Mouse (Mus musculus) cerebellum, postnatal 36 days (tissue): Measurements from ENCODE around the gene Gm11096.

Experiments used
- DNase-seq, 2 experiments: peaks; one replicate each; pipeline ENCODE4 v3.0.0; 2021 to 2022; ENCODE audit warnings: mixed read lengths in 2 of 2

The Gm11096 gene

DNA sequence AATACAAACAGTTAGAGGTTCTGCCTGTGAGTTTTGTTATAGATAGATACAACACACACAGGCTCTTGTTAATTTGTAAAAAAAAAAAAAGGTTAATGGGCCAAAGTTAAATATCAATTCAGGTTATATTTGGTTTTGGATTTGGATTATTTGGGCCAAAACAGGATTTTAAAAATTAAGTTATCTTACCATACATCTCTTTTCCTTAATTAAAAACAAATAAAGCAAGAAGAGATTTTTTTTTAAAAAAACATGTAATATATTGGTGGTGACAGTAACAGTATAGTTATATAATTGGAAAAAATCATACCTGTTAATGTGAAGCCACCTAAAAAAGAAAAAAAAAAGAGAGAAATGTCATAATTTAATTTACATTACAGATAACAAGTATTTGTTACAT, at the start of gene Gm11096:
Gene Gm11096 (plus strand): TSS at position 301 of the 400 bp plus-strand sequence.
- no peak for DNase-seq

DNA sequence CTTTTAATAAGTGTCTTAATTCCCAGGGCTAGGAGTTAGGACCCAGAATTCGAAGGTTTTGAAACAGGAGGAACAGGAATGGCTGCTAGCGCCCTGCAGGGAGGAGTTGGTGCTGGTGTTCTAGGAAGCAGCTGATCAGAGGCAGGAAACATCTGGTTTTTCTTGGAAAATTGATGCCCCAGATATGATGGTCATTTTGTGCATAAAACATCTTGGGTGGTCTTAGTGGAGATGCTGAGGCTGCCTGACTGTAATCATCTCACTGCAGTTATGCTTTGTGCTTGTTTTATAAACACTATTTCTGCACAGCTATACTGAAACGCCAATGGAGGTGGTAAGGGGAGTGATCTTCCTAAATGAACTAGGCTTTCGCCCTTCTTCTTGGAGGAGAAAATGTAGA, 48.5 kb upstream of the Gm11096 start:
- DNase-seq, result no peak

DNA sequence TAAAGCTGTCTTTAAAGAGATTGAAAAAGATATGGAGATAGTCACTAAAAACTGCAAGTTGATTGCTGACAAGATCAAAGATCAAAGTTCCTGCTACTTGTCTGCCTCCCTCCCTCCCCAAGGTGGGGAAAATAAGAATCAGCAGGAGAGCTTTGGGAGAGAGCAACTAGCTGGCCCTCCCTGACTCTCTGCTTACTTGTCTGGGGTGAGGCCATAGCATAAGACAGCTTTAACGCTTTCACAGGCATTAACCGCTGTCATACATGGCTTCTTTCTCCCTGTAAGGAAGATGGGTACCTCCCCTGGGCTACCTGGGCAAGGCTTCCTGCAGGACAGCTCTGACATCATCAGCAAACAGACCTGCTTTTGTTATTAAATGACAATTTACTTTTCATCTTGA, 47.4 kb upstream of the Gm11096 start:
- no peak for DNase-seq

DNA sequence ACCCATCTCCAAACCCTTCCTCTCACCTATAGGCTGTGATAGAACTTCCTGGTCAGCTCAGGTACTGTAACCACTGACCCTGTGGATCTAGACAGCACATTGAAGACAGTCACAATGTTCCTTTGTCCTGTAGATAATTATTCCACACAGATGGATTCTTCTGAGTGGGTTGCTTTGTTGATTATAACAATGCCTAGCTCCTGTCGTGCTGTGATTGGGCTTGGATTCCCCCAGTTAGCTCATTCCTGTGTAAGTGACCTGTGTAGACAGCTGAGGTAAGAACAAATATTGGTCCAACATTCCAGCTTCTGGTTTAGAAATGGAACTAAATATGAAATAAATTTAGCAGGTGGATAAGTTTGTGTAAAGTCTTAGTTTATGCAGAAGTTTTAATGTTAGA, 44.1 kb upstream of the Gm11096 start:
- DNase-seq, result no peak

DNA sequence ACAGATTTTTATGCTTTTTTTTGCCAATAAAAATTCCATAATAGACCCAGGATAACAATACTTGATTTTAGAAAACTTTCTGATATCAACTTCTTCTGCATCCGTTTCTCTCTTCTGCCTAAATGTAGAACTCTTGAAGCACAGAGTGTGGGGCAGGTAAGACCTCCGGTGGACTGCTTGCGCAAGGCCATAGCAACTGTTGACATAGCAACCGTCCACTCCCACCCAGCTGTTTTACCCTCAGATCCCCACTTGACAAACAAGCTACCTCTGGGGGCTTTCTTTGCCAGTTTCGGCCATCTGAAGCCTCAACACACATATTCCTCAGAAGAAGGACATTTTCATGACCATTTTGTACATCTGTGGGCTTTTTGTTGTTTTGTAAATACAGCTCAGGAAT, 41.2 kb upstream of the Gm11096 start:
- no peak for DNase-seq

DNA sequence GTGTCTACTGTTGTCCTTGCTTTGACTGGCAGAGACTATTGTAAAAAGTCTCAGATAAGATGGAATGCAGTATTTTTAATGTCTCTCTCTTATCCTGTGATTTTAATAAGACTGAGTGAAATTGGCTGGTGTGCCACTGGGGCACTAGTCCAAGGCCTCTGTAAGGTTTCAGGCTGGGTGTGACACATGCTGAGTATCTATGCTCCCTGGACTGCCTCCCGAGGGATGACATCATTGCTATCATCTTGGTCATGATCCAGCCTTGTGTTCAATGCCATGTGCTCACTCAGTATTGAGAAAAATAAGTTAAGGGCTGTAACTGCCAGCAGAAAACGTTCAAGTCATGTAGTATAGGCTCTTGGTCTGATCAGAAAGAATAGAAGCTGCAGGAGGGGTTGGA, 38.9 kb upstream of the Gm11096 start:
- peak; percentile 55 to 61 for DNase-seq

DNA sequence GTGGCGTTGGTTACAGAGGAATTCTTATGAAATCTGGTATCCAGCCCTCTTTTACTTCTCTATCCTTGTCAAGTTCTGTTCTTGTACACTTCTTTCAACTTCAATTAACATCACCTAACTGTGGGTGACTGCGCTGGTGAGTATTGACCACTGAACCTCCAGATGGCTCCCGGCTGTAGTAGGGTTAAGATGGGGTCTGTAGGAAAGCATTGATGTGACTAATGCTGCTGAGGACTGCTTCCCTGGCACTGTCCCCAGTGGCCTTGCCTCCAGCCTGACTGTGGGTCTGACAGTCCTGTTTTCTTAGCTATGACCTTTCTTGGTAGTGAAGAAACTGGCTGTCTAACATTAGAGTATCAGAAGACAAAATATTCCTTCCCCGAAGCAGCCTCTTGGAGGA, 38.4 kb upstream of the Gm11096 start:
- no peak for DNase-seq

DNA sequence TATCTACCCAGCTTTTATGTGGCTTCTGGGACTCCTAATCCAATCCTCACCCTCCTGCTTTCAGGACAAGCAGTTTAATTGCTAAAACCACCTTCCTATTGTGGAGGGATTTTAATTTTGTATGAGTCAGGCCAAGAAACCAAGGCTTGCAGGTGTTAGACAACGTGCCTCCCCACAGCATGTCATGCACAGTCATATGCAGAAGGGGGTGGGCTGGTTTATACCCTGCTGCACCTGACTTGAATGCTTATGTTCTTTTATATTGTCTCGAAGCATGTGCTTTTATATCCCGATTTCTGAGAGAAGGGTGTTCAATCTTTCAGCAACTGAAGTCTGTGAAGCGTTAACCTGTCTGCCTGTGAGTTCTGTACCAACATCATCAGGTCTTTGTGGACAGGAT, 37.3 kb upstream of the Gm11096 start:
- no peak for DNase-seq

DNA sequence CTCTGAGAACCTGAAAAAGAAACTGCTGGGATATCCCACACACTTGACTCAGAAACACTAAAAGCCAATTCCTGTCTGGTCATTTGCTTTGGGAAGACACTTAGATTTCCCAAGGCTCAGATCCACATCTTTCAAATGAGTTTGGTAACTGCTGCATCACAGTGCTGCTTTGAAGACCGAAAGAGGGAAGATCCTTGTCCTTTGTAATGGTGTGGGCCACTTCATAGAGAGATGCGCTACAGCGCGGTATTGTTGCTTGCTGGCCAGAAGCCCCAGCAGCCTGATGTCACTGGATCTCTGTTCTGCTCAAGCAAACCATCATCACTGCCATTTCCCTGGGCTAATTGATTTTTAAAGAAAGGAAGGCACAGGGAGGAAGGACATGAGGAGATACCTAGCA, 28.8 kb upstream of the Gm11096 start:
- DNase-seq, result no peak

DNA sequence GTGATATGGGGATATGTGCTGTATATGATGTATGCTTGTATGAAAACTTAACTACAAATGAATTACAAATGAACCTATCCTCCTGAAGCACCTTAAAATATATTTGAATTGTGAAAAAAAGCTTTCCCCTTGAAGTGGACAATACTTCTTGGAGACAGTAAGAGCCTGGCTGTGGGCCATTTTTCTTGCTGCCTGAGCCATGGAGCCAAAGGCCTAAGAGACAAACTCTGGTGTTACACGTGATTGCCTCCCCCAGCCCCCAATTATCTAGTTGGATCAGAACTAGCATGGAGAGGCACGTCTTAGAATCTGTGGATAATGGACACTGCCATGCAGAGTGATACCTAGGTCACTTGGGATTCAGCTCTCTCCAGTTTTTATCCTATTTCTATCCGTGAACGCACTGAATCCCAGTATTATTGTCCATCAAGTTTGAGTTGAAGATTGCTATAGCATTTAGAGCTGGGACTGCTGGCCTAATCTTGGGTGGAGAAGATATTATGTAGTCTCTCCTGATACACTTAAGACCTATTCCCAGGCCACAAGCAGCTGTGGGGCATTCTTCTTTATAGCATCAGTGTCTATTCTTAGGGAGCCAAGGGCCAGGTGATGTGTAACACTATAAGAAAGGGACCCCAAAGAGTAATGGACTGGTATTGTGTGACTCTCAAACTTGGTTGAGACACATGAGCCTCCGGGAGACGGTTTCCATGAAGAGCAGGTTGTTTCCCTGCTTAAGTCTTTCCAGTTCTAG, 25.0 kb upstream of the Gm11096 start:
- DNase-seq, result no peak

DNA sequence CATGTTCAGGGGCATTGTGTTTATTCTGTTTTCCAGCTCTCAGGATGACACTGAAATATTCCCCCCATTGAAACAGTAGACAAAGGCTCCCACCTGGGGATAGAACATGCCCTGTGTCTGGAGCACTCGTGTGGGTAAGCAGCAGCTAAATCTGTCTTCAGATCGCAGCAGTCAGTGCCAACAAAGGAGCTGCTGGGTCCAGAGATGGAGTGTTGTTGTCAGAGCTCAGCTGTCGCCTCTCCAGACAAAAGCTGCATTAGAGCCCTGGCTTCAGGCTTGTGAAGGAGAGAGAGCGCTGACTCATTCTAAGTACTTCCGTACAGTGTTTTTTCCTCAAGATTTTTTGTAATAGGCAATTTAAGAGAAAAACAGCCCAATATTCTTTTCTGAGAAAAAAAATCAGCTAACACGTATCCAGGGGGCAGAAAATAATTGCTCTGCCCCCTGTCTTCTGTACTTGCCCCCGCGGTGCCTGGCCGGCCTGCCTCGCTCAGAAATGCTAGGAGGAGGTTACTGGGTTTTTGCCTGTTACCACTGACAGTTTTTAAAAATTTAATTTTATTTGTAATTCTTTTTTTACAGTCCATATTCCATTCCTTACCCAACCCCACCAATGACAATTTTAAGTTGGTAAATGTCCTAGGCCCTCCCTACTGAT, 21.6 kb upstream of the Gm11096 start:
- DNase-seq, result peak in 1 of 2 experiments; percentile 18

DNA sequence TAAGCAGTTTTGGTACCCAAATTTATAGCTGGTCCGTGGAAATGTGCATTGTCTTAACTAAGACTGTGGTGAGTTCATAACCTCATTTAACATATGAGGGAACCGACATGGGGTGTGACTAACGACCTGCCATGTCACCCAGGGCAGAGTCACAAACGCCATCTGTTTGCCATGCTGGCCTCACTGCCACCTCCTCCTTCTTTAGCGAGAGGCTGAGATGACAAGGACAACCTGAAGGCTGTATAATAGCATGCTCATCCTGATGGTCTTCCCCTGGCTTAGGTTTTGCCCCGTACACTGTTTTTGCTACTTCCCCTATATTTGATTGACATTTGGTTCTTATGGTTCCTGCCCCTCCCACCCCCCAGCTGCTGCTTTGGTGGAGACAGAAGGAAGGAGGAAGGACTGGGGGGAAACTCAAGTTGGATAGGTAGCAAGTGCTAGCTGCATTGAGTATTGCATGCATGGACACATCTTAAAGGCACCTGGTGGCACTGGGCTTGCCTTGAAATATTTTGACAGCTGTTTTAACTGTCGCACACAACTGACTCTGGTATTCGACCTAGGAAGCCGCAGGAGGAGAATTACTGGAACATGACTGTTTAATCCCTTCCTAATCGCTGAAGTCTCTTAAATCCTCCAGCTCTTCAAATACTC, 17.2 kb upstream of the Gm11096 start:
- peak; percentile 46 to 49 for DNase-seq

DNA sequence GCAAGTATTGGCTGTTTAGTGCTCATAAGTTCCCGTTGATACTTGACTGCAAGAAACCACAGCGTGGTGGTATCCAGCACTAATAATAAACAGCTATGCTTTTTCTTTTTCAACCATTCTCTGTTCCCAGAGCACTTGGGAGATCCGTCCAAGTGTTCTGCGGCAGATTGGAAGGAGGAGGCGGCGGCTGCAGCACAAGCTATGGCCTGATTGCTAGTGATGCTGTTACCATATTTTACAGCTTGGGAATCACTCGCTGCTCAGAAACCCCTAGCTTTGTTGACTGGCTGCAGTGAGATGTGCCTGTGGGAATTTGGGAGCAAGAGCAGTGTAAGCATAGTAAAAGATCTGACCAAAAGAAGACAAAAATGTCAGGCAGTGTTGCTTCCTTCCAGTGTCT, 14.3 kb upstream of the Gm11096 start:
- no peak for DNase-seq

DNA sequence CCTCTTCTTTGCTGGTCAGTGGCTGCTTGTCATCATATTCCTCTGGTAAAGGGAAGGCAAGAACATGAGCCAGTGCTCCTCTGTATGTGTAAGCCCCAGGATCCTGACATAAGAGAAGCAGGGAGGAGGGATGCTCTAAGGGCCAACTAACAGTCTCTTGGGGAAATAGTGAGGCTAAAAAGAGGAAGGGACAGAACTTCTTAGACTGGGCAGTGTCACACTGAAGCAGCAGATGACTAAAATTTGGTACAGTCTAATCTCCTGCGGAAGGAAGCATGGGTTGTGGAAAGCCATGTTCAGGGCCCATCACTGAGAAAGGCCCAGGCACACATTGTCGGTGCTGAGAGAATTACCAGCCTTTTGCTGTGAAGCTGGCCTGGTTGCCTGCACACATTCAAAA, 8.8 kb upstream of the Gm11096 start:
- DNase-seq, result no peak

DNA sequence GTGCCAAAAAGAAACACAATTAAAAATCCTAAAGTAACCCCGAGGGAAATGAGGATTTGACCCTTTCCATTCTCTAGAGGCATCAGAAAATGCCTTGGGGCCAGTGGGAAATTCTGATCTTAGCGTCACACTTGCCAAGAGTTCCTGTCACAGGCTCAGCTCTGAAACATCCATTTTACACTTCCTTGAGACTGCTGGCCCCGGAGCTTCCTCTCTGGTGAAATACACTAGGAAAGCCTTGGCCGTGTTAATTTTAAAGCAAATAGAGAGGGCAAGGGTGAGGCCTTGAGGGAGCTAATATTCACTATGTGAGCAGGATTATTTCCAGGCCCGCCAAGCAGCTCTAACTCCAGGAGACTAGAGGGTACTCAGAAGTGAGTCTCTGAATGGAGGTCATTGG, 8.4 kb upstream of the Gm11096 start:
- DNase-seq, result no peak

DNA sequence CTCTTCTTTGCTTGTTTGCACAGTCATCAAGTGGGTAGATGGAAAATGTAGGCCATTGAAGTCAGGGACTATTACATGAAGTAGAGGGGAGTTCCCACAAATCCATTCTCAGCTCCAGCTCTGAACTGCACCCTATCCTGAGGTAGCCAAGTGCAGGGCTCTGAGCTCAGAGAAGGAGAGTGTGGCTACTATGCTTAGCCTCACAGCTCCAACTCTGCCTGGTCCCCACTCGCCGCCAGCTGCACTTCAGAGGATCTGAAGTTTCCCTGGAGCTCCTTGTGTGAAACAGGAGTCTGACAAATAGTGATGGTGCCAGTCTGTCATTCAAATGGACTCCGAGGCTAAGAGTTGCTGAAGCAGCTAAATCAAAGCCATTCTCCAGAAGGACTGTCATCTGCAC, 13.7 kb downstream of the Gm11096 start:
- no peak for DNase-seq

DNA sequence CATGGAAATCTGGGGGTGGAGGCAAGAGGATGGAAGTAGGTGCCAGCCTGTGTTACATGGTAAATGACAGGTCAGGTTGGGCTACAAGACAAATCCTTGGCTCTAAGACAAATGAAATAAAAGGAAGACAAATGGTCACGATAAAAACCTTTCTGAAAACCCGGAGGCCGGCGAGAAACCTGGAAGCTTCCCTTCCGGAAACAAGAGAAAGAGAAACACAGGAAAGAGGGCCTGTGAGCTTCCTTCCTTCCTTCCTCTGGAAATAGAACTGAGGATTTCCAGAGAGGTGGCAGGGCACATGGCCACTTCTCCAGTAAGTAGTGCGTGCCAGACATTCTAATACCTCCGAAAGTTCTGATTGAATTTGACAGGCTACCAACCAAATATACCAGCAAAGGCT, 14.4 kb downstream of the Gm11096 start:
- DNase-seq, result no peak

DNA sequence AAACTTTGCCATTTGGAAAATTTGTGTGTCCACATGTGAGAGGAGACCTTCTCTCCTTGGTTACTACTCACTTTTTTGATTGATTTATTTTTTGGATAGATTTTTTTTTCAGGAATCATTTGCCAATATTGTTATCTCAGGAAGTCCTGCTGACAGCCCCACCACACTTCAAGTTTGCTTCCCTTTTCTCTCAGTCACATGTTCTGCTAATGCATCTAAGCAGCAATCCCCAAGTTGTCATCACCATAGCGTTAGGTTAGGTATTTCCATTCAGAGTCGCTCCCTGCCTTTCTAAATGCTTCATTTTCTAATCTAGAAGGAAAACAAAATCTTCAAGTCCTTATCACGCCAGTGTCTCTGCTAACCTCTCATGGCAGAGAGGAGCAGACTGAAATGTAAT, 17.8 kb downstream of the Gm11096 start:
- DNase-seq, result no peak

DNA sequence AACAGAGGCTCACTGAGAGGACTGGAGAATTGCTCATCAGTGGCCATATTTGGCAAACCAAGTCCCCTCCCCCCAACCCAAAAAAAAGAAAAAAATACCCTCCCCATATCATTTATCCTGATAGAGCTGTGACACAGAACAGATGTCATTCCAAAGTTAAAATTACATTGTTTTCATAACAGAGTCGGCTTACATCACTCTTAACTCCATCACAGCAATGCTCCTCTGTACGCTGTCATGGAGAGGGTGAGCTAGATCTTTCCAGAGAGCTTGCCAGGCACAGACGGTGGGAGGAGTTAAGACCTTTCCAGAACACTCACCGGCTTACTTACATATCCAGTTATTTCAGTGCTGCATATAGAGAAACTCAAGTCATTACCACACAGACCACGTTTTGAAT, 27.4 kb downstream of the Gm11096 start:
- DNase-seq, result no peak

DNA sequence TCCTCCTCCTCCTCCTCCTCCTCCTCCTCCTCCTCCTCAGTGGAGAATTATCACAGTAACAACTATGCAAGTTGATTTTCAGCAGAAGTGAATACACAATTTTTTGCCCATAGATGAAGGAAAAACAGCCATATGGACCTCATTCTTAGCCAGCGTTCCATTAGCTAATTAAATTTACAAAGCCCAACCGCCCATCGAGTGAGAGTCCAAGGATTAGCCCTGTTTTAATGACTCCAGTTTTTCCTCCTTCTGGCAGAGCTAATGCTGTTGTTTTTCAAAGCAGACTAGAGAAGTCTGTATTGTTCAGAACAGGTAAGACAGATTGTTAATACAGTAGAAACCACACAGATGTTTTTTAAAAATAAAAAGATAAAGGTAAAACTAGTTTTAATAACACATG, 31.8 kb downstream of the Gm11096 start:
- peak in 1 of 2 experiments; percentile 11 for DNase-seq

DNA sequence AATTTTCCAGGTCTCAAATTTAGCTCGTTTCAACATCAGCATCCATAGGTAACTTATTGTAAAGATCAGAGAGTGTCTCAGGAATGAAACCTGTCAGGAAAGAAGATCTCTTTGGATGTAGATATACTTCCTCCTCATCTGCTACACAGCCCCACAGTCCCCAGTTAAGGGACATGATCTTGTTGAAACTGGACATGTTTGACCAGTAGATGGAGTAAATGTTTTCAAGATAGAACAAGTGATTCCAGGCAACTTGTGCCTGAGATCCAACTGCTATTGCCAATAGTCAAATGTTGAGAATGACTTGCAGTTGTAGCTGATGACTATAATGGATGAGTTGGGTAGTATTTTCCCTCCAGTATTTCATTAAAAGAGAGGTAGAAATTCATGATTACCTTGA, 35.9 kb downstream of the Gm11096 start:
- no peak for DNase-seq

DNA sequence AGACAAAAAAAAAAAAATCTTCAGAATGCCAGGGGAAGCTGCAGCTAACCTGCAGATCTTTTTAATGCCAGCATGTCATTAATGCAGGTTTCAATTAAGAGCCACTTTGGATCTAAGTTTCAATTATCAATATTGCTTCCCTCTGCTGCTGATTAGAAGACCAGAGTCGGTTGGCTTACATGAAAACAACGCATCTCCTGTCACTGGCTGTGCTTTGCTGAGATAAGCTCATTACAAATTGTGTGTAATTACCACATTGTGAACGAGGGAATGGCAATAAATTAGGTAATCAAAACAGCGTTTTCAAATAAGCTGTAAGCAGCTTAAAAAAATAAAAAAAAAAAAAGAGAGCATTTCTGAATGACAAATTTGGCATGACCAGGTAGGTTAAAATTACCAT, 38.2 kb downstream of the Gm11096 start:
- no peak for DNase-seq

DNA sequence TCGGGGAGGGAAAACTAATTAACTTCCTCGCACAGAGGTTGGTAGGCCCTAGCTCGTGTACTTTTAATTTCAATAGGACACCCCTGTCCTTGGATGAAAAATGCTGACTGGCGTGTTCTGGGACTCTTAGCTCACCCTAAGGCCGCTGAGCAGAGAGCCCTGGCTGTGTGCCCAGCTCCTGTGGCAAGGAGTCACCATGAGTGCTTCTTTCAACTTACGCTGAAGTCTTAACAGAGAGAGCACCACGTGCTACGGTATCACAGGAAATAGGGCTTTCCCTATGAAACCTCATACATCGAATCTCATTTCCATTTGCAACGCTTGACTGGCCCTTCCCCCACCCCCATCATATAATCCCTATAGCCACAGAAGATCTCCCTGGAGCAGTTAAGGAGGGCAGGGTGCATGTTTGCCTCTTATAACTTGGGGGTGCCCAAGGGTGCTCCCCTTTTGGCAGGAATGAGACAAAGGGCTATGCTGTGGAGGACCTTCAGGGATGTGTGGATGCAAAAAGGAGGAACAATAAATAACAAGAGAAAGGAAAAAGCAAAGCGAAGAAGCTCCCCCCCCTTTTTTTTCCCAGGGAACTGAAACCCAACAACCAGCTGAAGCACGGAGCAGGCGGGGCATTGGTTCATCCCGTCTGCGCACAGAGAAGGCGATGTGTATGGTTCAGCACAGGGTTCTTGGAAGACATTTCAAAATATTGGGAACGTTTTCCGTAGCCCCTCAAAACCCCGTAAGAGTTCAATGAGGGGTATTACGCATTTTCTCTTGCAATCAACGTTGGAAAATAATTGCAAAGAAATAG, 39.0 kb downstream of the Gm11096 start:
- DNase-seq, result peak; percentile 42 to 51
